Mouse (Mus musculus): Measurements from ENCODE around the gene Glrp1. TPM values are rescaled to one million over a fixed set of nuclear protein-coding genes. Genes with fewer than 3 reads are reported as not detected.

Glrp1 gene
- polyA plus RNA-seq (2012; rRNA removed) = 0.08 and 0.11 TPM in 2 replicates

DNA sequence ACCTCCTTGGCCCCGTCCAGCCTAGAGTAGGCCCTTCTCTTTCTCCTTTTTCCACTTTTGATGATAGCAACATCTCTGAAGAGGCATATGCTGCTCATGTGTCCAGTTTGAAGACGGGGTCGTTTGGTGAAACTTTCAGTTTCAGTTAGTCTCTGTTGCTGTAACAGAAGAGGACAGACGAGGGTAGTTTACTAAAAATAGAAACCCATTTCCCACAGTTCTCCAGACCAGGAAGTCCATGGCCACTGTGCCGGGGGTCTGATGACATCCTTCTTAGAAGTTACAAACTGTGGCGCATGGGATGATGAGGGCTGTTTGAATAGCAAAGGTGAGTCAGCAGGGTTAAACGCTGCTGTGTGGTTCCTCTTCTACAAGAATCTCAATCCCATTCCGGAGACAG, at the start of gene Glrp1:
Glrp1 (minus strand) TSS at position 278 of the 400 bp plus-strand sequence.
- Histone ChIP-seq H3K27ac (ENCODE audit: insufficient read depth, low read length) (no peak within 1 kb of the TSS), H3K4me3 (ENCODE audit: insufficient read depth, low read length) (no peak within 1 kb of the TSS), H3K4me1 (ENCODE audit: control insufficient read depth, insufficient read depth, low read length) (no peaks in the 10 kb centered on the region)
- TF ChIP-seq POLR2A (IDR thresholded peaks at IDR 0.05; ENCODE audit: extremely low read depth, insufficient read depth, low read length) (no peak), CTCF (IDR thresholded peaks at IDR 0.05; ENCODE audit: extremely low read depth, insufficient read depth, low read length) (no peak)

DNA sequence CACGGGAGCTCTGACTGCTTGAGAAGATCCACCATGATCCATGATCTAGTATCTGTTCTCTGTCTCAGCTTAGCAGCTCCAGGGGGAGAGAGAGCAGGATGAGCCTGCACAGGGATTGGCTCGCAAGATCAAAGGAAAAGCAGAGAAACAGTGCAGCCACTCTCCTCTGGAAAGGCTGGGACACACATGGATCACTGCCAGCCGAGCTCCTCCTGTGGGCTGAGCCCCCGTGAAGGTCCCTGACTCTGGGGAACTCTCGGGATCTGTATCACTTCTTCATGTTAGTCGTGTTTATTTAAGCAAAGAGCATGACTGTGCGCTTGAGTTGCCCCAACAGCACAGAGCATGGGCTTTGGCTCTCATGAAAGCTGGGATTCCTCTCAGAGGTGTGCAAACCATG, 49.4 kb upstream of the Glrp1 start:
- H3K4me3 ChIP-seq (ENCODE audit: insufficient read depth, low read length) = no peak overlapping the region
- TF ChIP-seq CTCF (IDR thresholded peaks at IDR 0.05; ENCODE audit: extremely low read depth, insufficient read depth, low read length) (no peak), POLR2A (IDR thresholded peaks at IDR 0.05; ENCODE audit: extremely low read depth, insufficient read depth, low read length) (no peak)
- no peak overlapping the region for H3K27ac ChIP-seq (ENCODE audit: insufficient read depth, low read length)
- no peaks in the 10 kb centered on the region for H3K4me1 ChIP-seq (ENCODE audit: control insufficient read depth, insufficient read depth, low read length)

GRCm38 (mm10) chr1:88558793-88559192, 48.9 kb upstream of the Glrp1 start:
- no peak overlapping the region for H3K27ac ChIP-seq (ENCODE audit: insufficient read depth, low read length)
- H3K4me3 ChIP-seq (ENCODE audit: insufficient read depth, low read length) = no peak overlapping the region
- TF ChIP-seq CTCF (IDR thresholded peaks at IDR 0.05; ENCODE audit: extremely low read depth, insufficient read depth, low read length) = no peak
- no peak for TF ChIP-seq POLR2A (IDR thresholded peaks at IDR 0.05; ENCODE audit: extremely low read depth, insufficient read depth, low read length)
- H3K4me1 ChIP-seq (ENCODE audit: control insufficient read depth, insufficient read depth, low read length) = no peaks in the 10 kb centered on the region

- Histone ChIP-seq H3K4me1 (ENCODE audit: control insufficient read depth, insufficient read depth, low read length) (no peaks in the 10 kb centered on the region; the same call in 1 of the 2 replicates), H3K4me3 (ENCODE audit: insufficient read depth, low read length) (no peak overlapping the region), H3K27ac (ENCODE audit: insufficient read depth, low read length) (no peak overlapping the region)
- no peak for TF ChIP-seq CTCF (IDR thresholded peaks at IDR 0.05; ENCODE audit: extremely low read depth, insufficient read depth, low read length)
- no peak for TF ChIP-seq POLR2A (IDR thresholded peaks at IDR 0.05; ENCODE audit: extremely low read depth, insufficient read depth, low read length)
These were observed 46.5 kb upstream of the Glrp1 start for GRCm38 (mm10) chr1:88556401-88556800.

- TF ChIP-seq CTCF (IDR thresholded peaks at IDR 0.05; ENCODE audit: extremely low read depth, insufficient read depth, low read length) (no peak), POLR2A (IDR thresholded peaks at IDR 0.05; ENCODE audit: extremely low read depth, insufficient read depth, low read length) (no peak)
- no peaks in the 10 kb centered on the region; the same call in 1 of the 2 replicates for H3K4me1 ChIP-seq (ENCODE audit: control insufficient read depth, insufficient read depth, low read length)
- H3K4me3 ChIP-seq (ENCODE audit: insufficient read depth, low read length) = no peak overlapping the region
- no peak overlapping the region for H3K27ac ChIP-seq (ENCODE audit: insufficient read depth, low read length)
These were observed 43.8 kb upstream of the Glrp1 start for GRCm38 (mm10) chr1:88553500-88554187.

DNA sequence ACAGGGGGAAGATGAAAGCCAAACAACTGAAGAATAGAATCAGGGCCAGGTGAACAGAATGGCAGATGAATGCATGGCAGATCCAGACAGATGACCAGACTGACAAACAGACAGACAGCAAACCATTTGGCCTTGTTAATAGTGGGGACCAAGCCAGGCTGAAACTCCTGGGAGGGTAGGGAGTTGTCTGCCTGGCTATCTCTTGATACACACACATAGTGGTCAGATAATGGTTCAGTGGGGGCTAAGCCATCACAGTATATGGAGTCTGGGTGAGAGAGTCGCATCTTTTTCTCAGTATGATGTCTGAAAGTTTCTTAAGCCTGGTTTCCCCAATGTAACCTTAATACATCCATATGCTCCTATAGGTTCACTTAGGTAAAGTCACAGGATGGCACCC, 39.4 kb upstream of the Glrp1 start:
- H3K27ac ChIP-seq (ENCODE audit: insufficient read depth, low read length) = no peak overlapping the region
- peaks cover 1% of the 10 kb centered on the region; the same call in 1 of the 2 replicates for H3K4me1 ChIP-seq (ENCODE audit: control insufficient read depth, insufficient read depth, low read length)
- TF ChIP-seq POLR2A (IDR thresholded peaks at IDR 0.05; ENCODE audit: extremely low read depth, insufficient read depth, low read length) = no peak
- no peak overlapping the region for H3K4me3 ChIP-seq (ENCODE audit: insufficient read depth, low read length)

GRCm38 (mm10) chr1:88547172-88547571, 37.3 kb upstream of the Glrp1 start:
- Histone ChIP-seq H3K27ac (ENCODE audit: insufficient read depth, low read length) (no peak overlapping the region; the same call in 1 of the 2 replicates), H3K4me3 (ENCODE audit: insufficient read depth, low read length) (no peak overlapping the region), H3K4me1 (ENCODE audit: control insufficient read depth, insufficient read depth, low read length) (peaks cover 3% of the 10 kb centered on the region; the same call in 1 of the 2 replicates)
- TF ChIP-seq POLR2A (IDR thresholded peaks at IDR 0.05; ENCODE audit: extremely low read depth, insufficient read depth, low read length) = no peak
- TF ChIP-seq CTCF (IDR thresholded peaks at IDR 0.05; ENCODE audit: extremely low read depth, insufficient read depth, low read length) = no peak

DNA sequence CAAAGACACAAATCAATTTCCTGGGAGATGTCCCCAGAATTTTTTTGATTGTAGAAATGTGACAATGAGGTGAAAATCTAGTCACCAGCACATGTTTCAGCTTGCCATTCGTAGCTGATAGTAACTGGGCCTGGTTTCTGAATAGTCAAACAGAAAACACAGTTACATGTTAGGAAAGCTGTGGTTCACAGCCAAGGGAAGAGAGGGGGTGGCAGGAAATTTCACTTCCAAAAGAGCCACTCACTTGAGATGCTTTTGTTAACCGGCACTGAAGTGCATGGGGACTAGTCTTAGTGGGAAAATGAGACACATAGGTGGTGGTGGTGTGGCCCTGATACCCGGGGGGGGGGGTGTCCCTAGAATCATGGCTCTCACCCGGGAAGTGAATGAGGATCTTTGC, 33.7 kb upstream of the Glrp1 start:
- peaks cover 6% of the 10 kb centered on the region; the same call in 1 of the 2 replicates for H3K4me1 ChIP-seq (ENCODE audit: control insufficient read depth, insufficient read depth, low read length)
- TF ChIP-seq CTCF (IDR thresholded peaks at IDR 0.05; ENCODE audit: extremely low read depth, insufficient read depth, low read length) (no peak), POLR2A (IDR thresholded peaks at IDR 0.05; ENCODE audit: extremely low read depth, insufficient read depth, low read length) (no peak)
- H3K27ac ChIP-seq (ENCODE audit: insufficient read depth, low read length) = no peak overlapping the region
- no peak overlapping the region for H3K4me3 ChIP-seq (ENCODE audit: insufficient read depth, low read length)

DNA sequence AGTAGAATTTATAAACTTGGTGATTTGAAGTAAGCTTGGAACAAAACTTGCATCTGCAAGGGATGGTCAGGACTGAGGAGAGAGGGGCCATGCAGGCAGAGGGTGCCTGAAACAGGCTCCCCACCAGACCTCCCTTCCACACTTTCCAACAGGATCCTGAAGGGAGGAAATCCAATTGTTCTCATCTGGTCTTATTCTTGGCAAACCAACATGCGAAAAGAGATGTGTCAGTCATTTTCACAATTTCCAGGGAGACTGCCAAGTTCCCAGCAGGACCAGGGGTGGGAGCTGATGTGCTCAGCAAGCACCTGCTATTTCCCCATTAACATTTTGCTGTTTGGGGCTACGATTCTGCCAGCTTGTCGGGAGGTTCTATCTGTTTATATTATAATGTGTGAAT, 30.0 kb upstream of the Glrp1 start:
- no peak overlapping the region for H3K27ac ChIP-seq (ENCODE audit: insufficient read depth, low read length)

DNA sequence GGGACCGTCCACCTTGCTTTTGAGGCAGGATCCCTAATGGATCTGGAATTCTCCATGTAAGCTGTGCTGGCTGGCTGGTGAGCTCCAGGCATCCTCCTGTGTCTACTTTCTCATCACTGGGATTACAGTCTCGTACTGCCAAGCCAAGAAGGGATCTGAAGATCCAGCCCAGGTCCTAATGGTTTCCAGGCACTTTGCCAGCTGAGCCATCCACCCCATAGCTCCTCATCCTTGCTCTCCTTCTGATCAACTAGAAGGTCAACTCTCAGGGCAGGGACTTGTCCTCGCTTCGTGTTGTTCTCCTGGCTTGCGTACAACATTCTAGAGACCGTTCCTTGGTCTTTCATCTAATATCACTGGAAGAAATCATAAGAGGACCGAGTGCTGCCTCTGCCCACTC, 29.4 kb upstream of the Glrp1 start:
- Histone ChIP-seq H3K4me3 (ENCODE audit: insufficient read depth, low read length) (no peak overlapping the region), H3K4me1 (ENCODE audit: control insufficient read depth, insufficient read depth, low read length) (peaks cover 4% of the 10 kb centered on the region; the same call in 1 of the 2 replicates), H3K27ac (ENCODE audit: insufficient read depth, low read length) (no peak overlapping the region)
- TF ChIP-seq POLR2A (IDR thresholded peaks at IDR 0.05; ENCODE audit: extremely low read depth, insufficient read depth, low read length) (no peak), CTCF (IDR thresholded peaks at IDR 0.05; ENCODE audit: extremely low read depth, insufficient read depth, low read length) (no peak)

More for the DNA sequence above, 30.0 kb upstream of the Glrp1 start:
- Histone ChIP-seq H3K4me3 (ENCODE audit: insufficient read depth, low read length) (no peak overlapping the region), H3K4me1 (ENCODE audit: control insufficient read depth, insufficient read depth, low read length) (peaks cover 4% of the 10 kb centered on the region; the same call in 1 of the 2 replicates)
- TF ChIP-seq POLR2A (IDR thresholded peaks at IDR 0.05; ENCODE audit: extremely low read depth, insufficient read depth, low read length) (no peak), CTCF (IDR thresholded peaks at IDR 0.05; ENCODE audit: extremely low read depth, insufficient read depth, low read length) (no peak)

Data from cortical plate, adult 2 months (tissue).